Mouse (Mus musculus) hindbrain, embryonic 13.5 days (tissue): ENCODE measurements at regions not wholly inside any gene's neighbourhood (a gene's known extent, or its start where the extent isn't known, plus 50 kb on each side); places are given as distances from the start of the nearest gene placed in this dataset.

Source experiments
- ATAC-seq: fragments of 200-750 bp; cut with Nextera tagmentation; 2 replicates; pipeline ENCODE4 v1.8.0; 2017; ENCODE audit warnings: moderate TSS enrichment; ENCODE audit not compliant: low FRiP score
- H3K27ac ChIP-seq: fragments of 300-500 bp; sonication (generic); 2 replicates; pipeline ENCODE4 v1.5.1; 2015; ENCODE audit warnings: inconsistent platforms, mild to moderate bottlenecking, moderate library complexity
- H3K27me3 ChIP-seq: fragments of 300-500 bp; sonication (generic); 2 replicates; pipeline ENCODE4 v1.6.1; 2015; ENCODE audit warnings: mild to moderate bottlenecking, inconsistent platforms
- H3K36me3 ChIP-seq: fragments of 300-500 bp; sonication (generic); 2 replicates; pipeline ENCODE4 v1.6.1; 2015; ENCODE audit warnings: mild to moderate bottlenecking, inconsistent platforms
- H3K4me1 ChIP-seq: fragments of 300-500 bp; sonication (generic); replicated peaks from 2 replicates; pipeline ENCODE4 v1.6.1; 2015; ENCODE audit warnings: inconsistent platforms
- H3K4me2 ChIP-seq: fragments of 300-500 bp; sonication (generic); 2 replicates; pipeline ENCODE4 v1.6.1; 2015; ENCODE audit warnings: inconsistent platforms, mild to moderate bottlenecking, moderate library complexity
- H3K4me3 ChIP-seq: fragments of 300-500 bp; sonication (generic); 2 replicates; pipeline ENCODE4 v1.5.1; 2015; ENCODE audit warnings: mild to moderate bottlenecking, inconsistent platforms
- H3K9ac ChIP-seq: fragments of 300-500 bp; sonication (generic); 2 replicates; pipeline ENCODE4 v1.6.1; 2015; ENCODE audit warnings: mild to moderate bottlenecking, inconsistent platforms
- H3K9me3 ChIP-seq: fragments of 300-500 bp; sonication (generic); 2 replicates; pipeline ENCODE4 v1.6.1; 2016; ENCODE audit warnings: inconsistent platforms
- WGBS: fragments of 180-500 bp; shearing (Covaris S2); methylation state at CpG from one replicate; pipeline ENCODE4 v1.1.7; 2015; 5-methylcytosine and 5-hydroxymethylcytosine counted together

DNA sequence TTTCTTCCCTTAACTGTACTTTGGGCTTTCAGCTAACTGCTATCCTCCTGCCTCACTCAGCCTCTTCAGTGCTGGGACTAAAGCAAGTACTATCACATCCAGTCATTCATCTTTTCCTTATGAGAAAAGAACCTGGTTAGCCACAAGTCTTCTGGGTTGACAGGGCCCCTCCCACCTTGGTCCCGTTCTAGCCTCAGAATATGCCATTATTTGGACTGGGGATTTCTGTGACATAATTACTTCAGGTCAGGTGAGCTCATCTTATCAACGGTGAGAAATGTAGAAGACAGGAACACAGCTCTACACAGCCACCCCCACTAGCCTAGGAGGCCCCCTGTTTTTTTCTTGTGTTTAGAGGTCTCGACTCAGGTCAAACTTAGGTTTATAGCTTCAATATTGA, 1172.4 kb upstream of the A1bg start:
- WGBS, result 84% methylated on average over 3 of the region's 3 CpGs
- Histone ChIP-seq H3K4me1 (peaks cover 24% of the 10 kb centered on the region), H3K4me2 (no peak overlapping the region), H3K27ac (no peak overlapping the region), H3K36me3 (no peaks in the 10 kb centered on the region), H3K9ac (no peak overlapping the region), H3K9me3 (no peaks in the 10 kb centered on the region), H3K4me3 (no peak overlapping the region), H3K27me3 (peaks cover 7% of the 10 kb centered on the region; the same call in 1 of the 2 replicates)
- ATAC-seq, result no peak

- WGBS, result 79% methylated on average over 4 of the region's 4 CpGs
- Histone ChIP-seq H3K27me3 (peaks cover 3% of the 10 kb centered on the region; the same call in 1 of the 2 replicates), H3K9ac (no peak overlapping the region), H3K27ac (no peak overlapping the region), H3K4me3 (no peak overlapping the region), H3K9me3 (no peaks in the 10 kb centered on the region), H3K4me2 (no peak overlapping the region), H3K36me3 (no peaks in the 10 kb centered on the region), H3K4me1 (peaks cover 17% of the 10 kb centered on the region)
- no peak for ATAC-seq
These were observed 1170.9 kb upstream of the A1bg start for GRCm38 (mm10) chr15:62093672-62094071.

- WGBS, result 4% methylated on average over 5 of the region's 5 CpGs
- peaks cover 16% of the 10 kb centered on the region for H3K4me1 ChIP-seq
- no peaks in the 10 kb centered on the region for H3K36me3 ChIP-seq
- H3K27ac ChIP-seq, result peak overlapping the region; percentile 66
- peak; percentile 82 for ATAC-seq
- H3K4me2 ChIP-seq, result no peak overlapping the region
- no peaks in the 10 kb centered on the region for H3K27me3 ChIP-seq
- H3K9ac ChIP-seq, result no peak overlapping the region
- H3K4me3 ChIP-seq, result no peak overlapping the region
- H3K9me3 ChIP-seq, result no peaks in the 10 kb centered on the region
These were observed 1169.9 kb upstream of the A1bg start for GRCm38 (mm10) chr15:62092671-62093185.

GRCm38 (mm10) chr15:62091746-62092659, 1169.2 kb upstream of the A1bg start:
- no peaks in the 10 kb centered on the region for H3K27me3 ChIP-seq
- 53% methylated on average over 12 of the region's 12 CpGs for WGBS
- H3K9ac ChIP-seq, result no peak overlapping the region
- H3K36me3 ChIP-seq, result no peaks in the 10 kb centered on the region
- peak overlapping the region; percentile 66 for H3K27ac ChIP-seq
- H3K4me3 ChIP-seq, result no peak overlapping the region
- H3K4me1 ChIP-seq, result peaks cover 16% of the 10 kb centered on the region
- H3K9me3 ChIP-seq, result no peaks in the 10 kb centered on the region
- ATAC-seq, result peak; percentile 40
- no peak overlapping the region for H3K4me2 ChIP-seq

- H3K4me2 ChIP-seq, result no peak overlapping the region
- no peaks in the 10 kb centered on the region for H3K36me3 ChIP-seq
- no peak overlapping the region for H3K9ac ChIP-seq
- H3K9me3 ChIP-seq, result no peaks in the 10 kb centered on the region
- no peaks in the 10 kb centered on the region for H3K27me3 ChIP-seq
- no peak overlapping the region for H3K4me3 ChIP-seq
- no peak overlapping the region for H3K27ac ChIP-seq
- 94% methylated on average over 5 of the region's 5 CpGs for whole genome bisulfite sequencing
- ATAC-seq, result no peak
- peaks cover 16% of the 10 kb centered on the region for H3K4me1 ChIP-seq
These were observed 1168.3 kb upstream of the A1bg start for GRCm38 (mm10) chr15:62091144-62091543.

- Histone ChIP-seq H3K9ac (no peak overlapping the region), H3K27me3 (no peaks in the 10 kb centered on the region), H3K4me1 (peaks cover 16% of the 10 kb centered on the region), H3K4me2 (no peak overlapping the region), H3K36me3 (no peaks in the 10 kb centered on the region), H3K9me3 (no peaks in the 10 kb centered on the region), H3K27ac (no peak overlapping the region), H3K4me3 (no peak overlapping the region)
- 91% methylated on average over 4 of the region's 4 CpGs for WGBS
- ATAC-seq, result no peak
These were observed 1165.5 kb upstream of the A1bg start for GRCm38 (mm10) chr15:62088341-62088740.

DNA sequence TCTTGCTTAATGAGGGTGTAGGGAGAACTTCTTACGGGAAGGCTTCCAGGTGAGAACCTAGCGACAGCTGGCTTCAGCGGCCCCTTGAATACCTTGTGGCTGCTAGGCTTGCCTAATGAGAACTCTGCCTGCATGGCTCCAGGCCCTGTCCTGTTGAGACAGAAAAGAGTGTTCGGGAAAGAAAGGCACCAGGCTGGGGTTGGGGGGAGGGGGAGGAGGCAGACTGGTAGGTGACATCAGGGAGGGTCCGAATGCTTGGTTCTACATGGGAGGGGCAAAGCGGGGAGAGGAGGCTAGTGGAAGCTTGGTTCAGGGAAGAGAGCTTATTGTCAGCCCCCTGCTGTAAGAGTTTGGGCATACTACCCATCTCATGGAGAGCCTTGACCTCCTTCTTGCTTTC, 1164.9 kb upstream of the A1bg start:
- WGBS, result 56% methylated on average over 6 of the region's 6 CpGs
- Histone ChIP-seq H3K27me3 (no peaks in the 10 kb centered on the region), H3K9ac (no peak overlapping the region), H3K27ac (no peak overlapping the region), H3K4me3 (no peak overlapping the region), H3K9me3 (no peaks in the 10 kb centered on the region), H3K36me3 (no peaks in the 10 kb centered on the region), H3K4me2 (no peak overlapping the region), H3K4me1 (peaks cover 11% of the 10 kb centered on the region)
- no peak for ATAC-seq

GRCm38 (mm10) chr15:62086037-62086436, 1163.2 kb upstream of the A1bg start:
- H3K9ac ChIP-seq, result no peak overlapping the region
- H3K36me3 ChIP-seq, result no peaks in the 10 kb centered on the region
- H3K9me3 ChIP-seq, result no peaks in the 10 kb centered on the region
- no peak overlapping the region for H3K27ac ChIP-seq
- no peaks in the 10 kb centered on the region for H3K27me3 ChIP-seq
- no peak for ATAC-seq
- no peak overlapping the region for H3K4me2 ChIP-seq
- H3K4me1 ChIP-seq, result no peaks in the 10 kb centered on the region
- 78% methylated on average over 3 of the region's 3 CpGs for WGBS
- no peak overlapping the region for H3K4me3 ChIP-seq

GRCm38 (mm10) chr15:62083347-62083746, 1160.5 kb upstream of the A1bg start:
- WGBS, result 91% methylated on average over 3 of the region's 3 CpGs
- H3K9me3 ChIP-seq, result no peaks in the 10 kb centered on the region

GRCm38 (mm10) chr15:62082539-62082938, 1159.7 kb upstream of the A1bg start:
- H3K4me1 ChIP-seq, result no peaks in the 10 kb centered on the region
- H3K27ac ChIP-seq, result no peak overlapping the region
- no peaks in the 10 kb centered on the region for H3K36me3 ChIP-seq
- no peaks in the 10 kb centered on the region for H3K9me3 ChIP-seq
- WGBS, result 92% methylated on average over 2 of the region's 2 CpGs
- no peak overlapping the region for H3K4me3 ChIP-seq
- H3K27me3 ChIP-seq, result no peaks in the 10 kb centered on the region
- ATAC-seq, result no peak
- no peak overlapping the region for H3K9ac ChIP-seq
- no peak overlapping the region for H3K4me2 ChIP-seq

More at GRCm38 (mm10) chr15:62083347-62083746, 1160.5 kb upstream of the A1bg start:
- Histone ChIP-seq H3K27me3 (no peaks in the 10 kb centered on the region), H3K9ac (no peak overlapping the region), H3K4me2 (no peak overlapping the region), H3K4me1 (no peaks in the 10 kb centered on the region), H3K27ac (no peak overlapping the region), H3K4me3 (no peak overlapping the region), H3K36me3 (no peaks in the 10 kb centered on the region)
- no peak for ATAC-seq

- Histone ChIP-seq H3K9me3 (no peaks in the 10 kb centered on the region), H3K9ac (no peak overlapping the region), H3K4me2 (no peak overlapping the region), H3K4me1 (no peaks in the 10 kb centered on the region), H3K27ac (no peak overlapping the region), H3K4me3 (no peak overlapping the region), H3K27me3 (no peaks in the 10 kb centered on the region), H3K36me3 (no peaks in the 10 kb centered on the region)
- WGBS, result 65% methylated on average over 9 of the region's 9 CpGs
- peak; percentile 78; the same call in 1 of the 2 replicates for ATAC-seq
These were observed 1156.6 kb upstream of the A1bg start for GRCm38 (mm10) chr15:62079155-62080109.

DNA sequence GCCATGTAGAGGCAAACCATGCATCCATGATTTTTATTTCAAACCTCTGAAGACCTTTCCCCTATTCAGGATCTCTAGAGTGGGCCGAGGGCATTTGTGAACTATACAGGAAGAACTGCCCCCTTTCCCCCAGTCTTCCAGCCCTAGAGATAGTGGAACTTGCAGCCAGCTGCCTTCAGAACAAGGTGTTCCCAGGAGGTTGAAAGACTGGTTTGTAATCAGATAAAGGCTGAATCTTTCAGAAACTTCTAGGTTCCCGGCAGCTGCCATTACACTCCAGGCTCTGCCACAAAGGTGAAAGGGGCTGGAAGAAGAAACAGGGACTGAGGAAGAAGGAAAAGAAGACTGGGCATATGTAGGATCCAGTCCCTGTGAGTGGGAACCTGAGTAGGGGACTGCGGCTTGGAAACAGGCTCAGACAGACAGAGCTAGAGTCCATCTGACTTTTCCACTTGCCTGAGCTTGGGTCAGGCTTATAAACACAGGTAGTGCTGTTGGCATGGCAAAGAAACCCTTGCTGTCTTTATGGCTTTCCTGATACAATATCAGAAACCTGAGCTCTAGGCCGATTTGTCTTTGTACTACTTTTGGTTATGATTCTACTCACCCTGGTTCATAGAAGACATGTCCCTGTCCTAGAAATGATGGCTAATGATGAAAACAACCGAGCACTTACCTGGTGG, 1153.9 kb upstream of the A1bg start:
- no peaks in the 10 kb centered on the region for H3K4me1 ChIP-seq
- no peaks in the 10 kb centered on the region for H3K36me3 ChIP-seq
- H3K4me3 ChIP-seq, result no peak overlapping the region
- H3K9ac ChIP-seq, result no peak overlapping the region
- no peak for ATAC-seq
- H3K9me3 ChIP-seq, result no peaks in the 10 kb centered on the region
- no peaks in the 10 kb centered on the region for H3K27me3 ChIP-seq
- no peak overlapping the region for H3K4me2 ChIP-seq
- H3K27ac ChIP-seq, result no peak overlapping the region
- WGBS, result 86% methylated on average over 5 of the region's 5 CpGs
